Mouse (Mus musculus): ENCODE results near the gene Mthfd1l. TPM values are rescaled to one million over a fixed set of nuclear protein-coding genes. Genes with fewer than 3 reads are reported as not detected.
"Not testable (repeated sequence)": the region's sequence is repeated elsewhere in the genome, so short reads cannot be mapped to it uniquely, and the experiment has no call there.

The Mthfd1l gene
- polyA plus RNA-seq, 1 experiment from 2014 or later: 5.5 TPM

- H3K9me3 ChIP-seq (ENCODE audit: control insufficient read depth, low read length): no peaks in the 10 kb centered on the region
- no peaks in the 10 kb centered on the region for H3K36me3 ChIP-seq (ENCODE audit: control insufficient read depth, insufficient read depth, low read length)
- no peak overlapping the region for H3K4me2 ChIP-seq (replicated peaks; ENCODE audit: low read depth)
- DNase-seq (ENCODE audit: low spot score) (no peak), ATAC-seq (ENCODE audit: low FRiP score, low TSS enrichment) (no peak)
- no peak for TF ChIP-seq EP300 (optimal IDR thresholded peaks at IDR 0.05)
- WGBS: 80% methylated on average over 8 of the region's 8 CpGs
- no peaks in the 10 kb centered on the region for H3K4me1 ChIP-seq (replicated peaks; ENCODE audit: control insufficient read depth, insufficient read depth)
- no peak overlapping the region for H3K27ac ChIP-seq (replicated peaks)
- no peak overlapping the region for H3K9ac ChIP-seq (ENCODE audit: low read length)
- no peaks in the 10 kb centered on the region for H3K27me3 ChIP-seq (ENCODE audit: control insufficient read depth, insufficient read depth, low read length)
- H3K4me3 ChIP-seq (ENCODE audit: low read depth, low read length): no peak overlapping the region
These were observed 98.3 kb downstream of the Mthfd1l start for GRCm38 (mm10) chr10:4071069-4071844.

GRCm38 (mm10) chr10:4071845-4072345, 99.0 kb downstream of the Mthfd1l start:
- WGBS: 90% methylated on average over 6 of the region's 6 CpGs
- Histone ChIP-seq H3K9ac (ENCODE audit: low read length) (no peak overlapping the region), H3K27me3 (ENCODE audit: control insufficient read depth, insufficient read depth, low read length) (no peaks in the 10 kb centered on the region), H3K27ac (replicated peaks) (no peak overlapping the region), H3K4me3 (ENCODE audit: low read depth, low read length) (no peak overlapping the region), H3K9me3 (ENCODE audit: control insufficient read depth, low read length) (no peaks in the 10 kb centered on the region), H3K36me3 (ENCODE audit: control insufficient read depth, insufficient read depth, low read length) (no peaks in the 10 kb centered on the region), H3K4me1 (replicated peaks; ENCODE audit: control insufficient read depth, insufficient read depth) (no peaks in the 10 kb centered on the region), H3K4me2 (replicated peaks; ENCODE audit: low read depth) (no peak overlapping the region)
- DNase-seq (ENCODE audit: low spot score) (no peak), ATAC-seq (ENCODE audit: low FRiP score, low TSS enrichment) (no peak)
- TF ChIP-seq CTCF (IDR thresholded peaks at IDR 0.05; ENCODE audit: low read depth): no peak
- no peak for TF ChIP-seq EP300 (optimal IDR thresholded peaks at IDR 0.05)

GRCm38 (mm10) chr10:4072491-4072890, 99.6 kb downstream of the Mthfd1l start:
- H3K4me1 ChIP-seq (replicated peaks; ENCODE audit: control insufficient read depth, insufficient read depth); H3K36me3 ChIP-seq (ENCODE audit: control insufficient read depth, insufficient read depth, low read length); H3K27ac ChIP-seq (replicated peaks); DNase-seq (ENCODE audit: low spot score); H3K4me2 ChIP-seq (replicated peaks; ENCODE audit: low read depth); H3K4me3 ChIP-seq (ENCODE audit: low read depth, low read length); H3K9me3 ChIP-seq (ENCODE audit: control insufficient read depth, low read length); H3K27me3 ChIP-seq (ENCODE audit: control insufficient read depth, insufficient read depth, low read length); ATAC-seq (ENCODE audit: low FRiP score, low TSS enrichment); H3K9ac ChIP-seq (ENCODE audit: low read length): not testable (repeated sequence)
- WGBS: 64% methylated on average over 4 of the region's 4 CpGs

- WGBS: 79% methylated on average over 9 of the region's 9 CpGs
- H3K27me3 ChIP-seq (ENCODE audit: control insufficient read depth, insufficient read depth, low read length): no peaks in the 10 kb centered on the region
- no peaks in the 10 kb centered on the region for H3K9me3 ChIP-seq (ENCODE audit: control insufficient read depth, low read length)
- H3K4me2 ChIP-seq (replicated peaks; ENCODE audit: low read depth): no peak overlapping the region
- H3K27ac ChIP-seq (replicated peaks): no peak overlapping the region
- H3K4me1 ChIP-seq (replicated peaks; ENCODE audit: control insufficient read depth, insufficient read depth): no peaks in the 10 kb centered on the region
- H3K9ac ChIP-seq (ENCODE audit: low read length): no peak overlapping the region
- TF ChIP-seq EP300 (optimal IDR thresholded peaks at IDR 0.05): no peak
- no peak for TF ChIP-seq CTCF (IDR thresholded peaks at IDR 0.05; ENCODE audit: low read depth)
- no peak overlapping the region for H3K4me3 ChIP-seq (ENCODE audit: low read depth, low read length)
- no peak for ATAC-seq (ENCODE audit: low FRiP score, low TSS enrichment)
- DNase-seq (ENCODE audit: low spot score): no peak
- no peaks in the 10 kb centered on the region for H3K36me3 ChIP-seq (ENCODE audit: control insufficient read depth, insufficient read depth, low read length)
These were observed 105.4 kb downstream of the Mthfd1l start for GRCm38 (mm10) chr10:4078220-4078840.

GRCm38 (mm10) chr10:4078979-4079630, 106.2 kb downstream of the Mthfd1l start:
- peak; percentile 20 for DNase-seq (ENCODE audit: low spot score)
- peak overlapping the region; percentile 43 for H3K4me2 ChIP-seq (replicated peaks; ENCODE audit: low read depth)
- H3K9ac ChIP-seq (ENCODE audit: low read length): no peak overlapping the region
- peak overlapping the region; percentile 81 for H3K27ac ChIP-seq (replicated peaks)
- peak; percentile 73 for ATAC-seq (ENCODE audit: low FRiP score, low TSS enrichment)
- TF ChIP-seq CTCF (IDR thresholded peaks at IDR 0.05; ENCODE audit: low read depth): no peak
- no peak for TF ChIP-seq EP300 (optimal IDR thresholded peaks at IDR 0.05)
- H3K4me3 ChIP-seq (ENCODE audit: low read depth, low read length): no peak overlapping the region
- WGBS: 15% methylated on average over 8 of the region's 8 CpGs
- no peaks in the 10 kb centered on the region for H3K36me3 ChIP-seq (ENCODE audit: control insufficient read depth, insufficient read depth, low read length)
- no peaks in the 10 kb centered on the region for H3K27me3 ChIP-seq (ENCODE audit: control insufficient read depth, insufficient read depth, low read length)
- H3K9me3 ChIP-seq (ENCODE audit: control insufficient read depth, low read length): no peaks in the 10 kb centered on the region
- no peaks in the 10 kb centered on the region for H3K4me1 ChIP-seq (replicated peaks; ENCODE audit: control insufficient read depth, insufficient read depth)

Measured in stomach, postnatal 0 days (tissue).